Mouse (Mus musculus): ENCODE results near the gene Asb13.

- no peak for TF ChIP-seq CTCF (IDR thresholded peaks at IDR 0.05; ENCODE audit: low read depth)
- no peak for TF ChIP-seq EP300 (IDR thresholded peaks at IDR 0.05; ENCODE audit: low read depth)
Observed at GRCm38 (mm10) chr13:3673622-3674021, 39.8 kb downstream of the Asb13 start.
